Mouse (Mus musculus): ENCODE data around the gene Atp5s.

DNA sequence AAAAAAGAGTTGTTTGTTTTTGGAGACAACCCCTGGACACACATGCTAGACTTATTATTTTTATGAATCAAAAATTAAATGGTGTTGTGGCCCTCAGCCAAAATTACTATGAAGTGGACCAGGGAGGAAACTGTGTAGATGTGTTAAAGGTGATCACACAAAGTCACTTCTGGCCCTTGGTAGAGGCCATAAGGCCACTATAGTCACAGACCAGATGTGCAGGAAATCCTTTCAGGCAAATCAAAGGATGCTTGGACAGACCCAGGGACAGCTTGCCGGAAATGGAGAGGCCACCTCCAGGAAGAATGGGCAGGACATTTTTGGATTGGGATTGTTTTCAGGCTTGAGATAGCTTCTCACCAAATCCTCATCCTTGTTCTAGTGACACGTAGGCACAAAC is 36.9 kb downstream of the Atp5s start:
- TF ChIP-seq POLR2A (IDR thresholded peaks at IDR 0.05; ENCODE audit: control insufficient read depth, low read depth, low read length) (no peak), CTCF (IDR thresholded peaks at IDR 0.05; ENCODE audit: control insufficient read depth, insufficient read depth, insufficient replicate concordance, low read depth, low read length) (no peak)
